Mouse (Mus musculus) liver, adult 2 months (tissue): ENCODE data around the gene Scube3. TPM values are rescaled to one million over a fixed set of nuclear protein-coding genes. Genes with fewer than 3 reads are reported as not detected.

Experiments used
- DNase-seq: peaks from one replicate; pipeline ENCODE4 v3.0.0-alpha.2; 2011; ENCODE audit warnings: low read depth, low spot score; ENCODE audit errors: extremely low read depth
- H3K27ac ChIP-seq: fragments of 200-500 bp; replicated peaks from 2 replicates; pipeline ENCODE4 v1.5.1; 2012; ENCODE audit warnings: low read depth, mild to moderate bottlenecking, control low read depth, inconsistent platforms, low read length; ENCODE audit not compliant: insufficient read depth
- H3K27me3 ChIP-seq: fragments of 200-500 bp; 2 replicates; pipeline ENCODE4 v1.6.1; 2012; ENCODE audit warnings: mild to moderate bottlenecking, moderate library complexity, low read length, inconsistent platforms; ENCODE audit not compliant: control insufficient read depth, insufficient read depth
- H3K36me3 ChIP-seq: fragments of 200-500 bp; 2 replicates; pipeline ENCODE4 v1.6.1; 2012; ENCODE audit warnings: low read length, inconsistent platforms; ENCODE audit not compliant: control insufficient read depth, insufficient read depth
- H3K4me1 ChIP-seq: fragments of 200-500 bp; 2 replicates; pipeline ENCODE4 v1.6.1; 2011; ENCODE audit warnings: low read length; ENCODE audit not compliant: control insufficient read depth, insufficient read depth
- H3K4me3 ChIP-seq: fragments of 200-500 bp; 2 replicates; pipeline ENCODE4 v1.5.1; 2011; ENCODE audit warnings: low read depth, mild to moderate bottlenecking, control low read depth, low read length, moderate library complexity; ENCODE audit not compliant: insufficient read depth
- H3K79me2 ChIP-seq: fragments of 200-500 bp; 2 replicates; pipeline ENCODE4 v1.6.1; 2012; ENCODE audit warnings: inconsistent platforms, mild to moderate bottlenecking, low read length, moderate library complexity; ENCODE audit not compliant: control insufficient read depth, insufficient read depth
- H3K9ac ChIP-seq: fragments of 200-500 bp; 2 replicates; pipeline ENCODE4 v1.6.1; 2012; ENCODE audit warnings: low read depth, mild to moderate bottlenecking, control low read depth, inconsistent platforms, low read length
- CTCF ChIP-seq: fragments of 200-500 bp; IDR thresholded peaks from 2 replicates; pipeline ENCODE4 v1.5.1; 2011; ENCODE audit warnings: low read depth, low read length, control low read depth
- POLR2A ChIP-seq: fragments of 200-500 bp; IDR thresholded peaks from 2 replicates; pipeline ENCODE4 v1.6.1; 2011; ENCODE audit warnings: low read length, control low read depth; ENCODE audit not compliant: insufficient read depth; ENCODE audit errors: extremely low read depth
- WGBS: fragments of 180-500 bp; shearing (Covaris S2); methylation state at CpG from one replicate; pipeline ENCODE4 v1.1.7; 2018; 5-methylcytosine and 5-hydroxymethylcytosine counted together
- polyA plus RNA-seq: library from polyadenylated mRNA; depleted of rRNA; stranded (reverse); fragments of >200 nt; gene quantifications from 2 replicates; pipeline ENCODE4 v1.2.3, GENCODE M21; 2012
- total RNA-seq: library from RNA; depleted of rRNA; stranded (reverse); fragments of >200 nt; gene quantifications from 2 replicates; pipeline ENCODE4 v1.2.3, GENCODE M21; 2014

Gene Scube3
- total and polyA plus RNA-seq, 2 experiments: 0.06 TPM; not detected in 1

- H3K4me3 ChIP-seq: no peak overlapping the region
- no peaks in the 10 kb centered on the region for H3K79me2 ChIP-seq
- H3K27me3 ChIP-seq: no peaks in the 10 kb centered on the region
- DNase-seq: no peak
- H3K36me3 ChIP-seq: no peaks in the 10 kb centered on the region
- no peaks in the 10 kb centered on the region for H3K4me1 ChIP-seq
- TF ChIP-seq CTCF (no peak), POLR2A (no peak)
- H3K27ac ChIP-seq: no peak overlapping the region
- no peak overlapping the region for H3K9ac ChIP-seq
- 72% methylated on average over 4 of the region's 4 CpGs for WGBS
These were observed 67.6 kb downstream of the Scube3 start for GRCm38 (mm10) chr17:28209457-28210110.

GRCm38 (mm10) chr17:28211921-28212341, 70.0 kb downstream of the Scube3 start:
- Histone ChIP-seq H3K4me1 (no peaks in the 10 kb centered on the region), H3K27ac (no peak overlapping the region)
- WGBS: 79% methylated on average over 6 of the region's 6 CpGs

GRCm38 (mm10) chr17:28212391-28212790, 70.5 kb downstream of the Scube3 start:
- H3K79me2 ChIP-seq: no peaks in the 10 kb centered on the region
- DNase-seq: no peak
- no peaks in the 10 kb centered on the region for H3K36me3 ChIP-seq
- no peaks in the 10 kb centered on the region for H3K27me3 ChIP-seq
- no peak for TF ChIP-seq CTCF
- TF ChIP-seq POLR2A: no peak
- no peak overlapping the region for H3K4me3 ChIP-seq
- H3K27ac ChIP-seq: no peak overlapping the region
- H3K4me1 ChIP-seq: no peaks in the 10 kb centered on the region
- H3K9ac ChIP-seq: no peak overlapping the region
- WGBS: 57% methylated on average over 9 of the region's 9 CpGs

More at GRCm38 (mm10) chr17:28211921-28212341, 70.0 kb downstream of the Scube3 start:
- TF ChIP-seq POLR2A: no peak
- no peak for TF ChIP-seq CTCF
- Histone ChIP-seq H3K4me3 (no peak overlapping the region), H3K79me2 (no peaks in the 10 kb centered on the region), H3K9ac (no peak overlapping the region), H3K36me3 (no peaks in the 10 kb centered on the region), H3K27me3 (no peaks in the 10 kb centered on the region)
- no peak for DNase-seq

GRCm38 (mm10) chr17:28213236-28213635, 71.3 kb downstream of the Scube3 start:
- Histone ChIP-seq H3K4me3 (no peak overlapping the region), H3K27me3 (no peaks in the 10 kb centered on the region), H3K9ac (no peak overlapping the region), H3K27ac (no peak overlapping the region), H3K36me3 (no peaks in the 10 kb centered on the region), H3K79me2 (no peaks in the 10 kb centered on the region), H3K4me1 (no peaks in the 10 kb centered on the region)
- TF ChIP-seq CTCF (peak; percentile 48), POLR2A (no peak)
- DNase-seq: no peak
- WGBS: 30% methylated on average over 4 of the region's 4 CpGs

- 71% methylated on average over 9 of the region's 9 CpGs for WGBS
- no peak for DNase-seq
- H3K36me3 ChIP-seq: no peaks in the 10 kb centered on the region
- no peaks in the 10 kb centered on the region for H3K27me3 ChIP-seq
- H3K4me3 ChIP-seq: no peak overlapping the region
- no peaks in the 10 kb centered on the region for H3K4me1 ChIP-seq
- TF ChIP-seq CTCF (no peak), POLR2A (no peak)
- H3K27ac ChIP-seq: no peak overlapping the region
- no peak overlapping the region for H3K9ac ChIP-seq
- no peaks in the 10 kb centered on the region for H3K79me2 ChIP-seq
These were observed 74.8 kb downstream of the Scube3 start for GRCm38 (mm10) chr17:28216791-28217190.
